Mouse (Mus musculus): Measurements from ENCODE around the gene Cd52. TPM values are rescaled to one million over a fixed set of nuclear protein-coding genes. Genes with fewer than 3 reads are reported as not detected.

The Cd52 gene
- polyA plus RNA-seq, 2 experiments: 9.0 to 15.5 TPM

GRCm38 (mm10) chr4:134127121-134127455 is 32.2 kb upstream of the Cd52 start:
- H3K4me3 ChIP-seq (replicated peaks; ENCODE audit: low read length): peak overlapping the region; percentile 87; the same call in 1 of the 2 replicates
- no peak for ATAC-seq (ENCODE audit: low FRiP score, low read depth)
- peaks cover 22% of the 10 kb centered on the region for H3K4me1 ChIP-seq (ENCODE audit: control insufficient read depth, insufficient read depth, low read length)

DNA sequence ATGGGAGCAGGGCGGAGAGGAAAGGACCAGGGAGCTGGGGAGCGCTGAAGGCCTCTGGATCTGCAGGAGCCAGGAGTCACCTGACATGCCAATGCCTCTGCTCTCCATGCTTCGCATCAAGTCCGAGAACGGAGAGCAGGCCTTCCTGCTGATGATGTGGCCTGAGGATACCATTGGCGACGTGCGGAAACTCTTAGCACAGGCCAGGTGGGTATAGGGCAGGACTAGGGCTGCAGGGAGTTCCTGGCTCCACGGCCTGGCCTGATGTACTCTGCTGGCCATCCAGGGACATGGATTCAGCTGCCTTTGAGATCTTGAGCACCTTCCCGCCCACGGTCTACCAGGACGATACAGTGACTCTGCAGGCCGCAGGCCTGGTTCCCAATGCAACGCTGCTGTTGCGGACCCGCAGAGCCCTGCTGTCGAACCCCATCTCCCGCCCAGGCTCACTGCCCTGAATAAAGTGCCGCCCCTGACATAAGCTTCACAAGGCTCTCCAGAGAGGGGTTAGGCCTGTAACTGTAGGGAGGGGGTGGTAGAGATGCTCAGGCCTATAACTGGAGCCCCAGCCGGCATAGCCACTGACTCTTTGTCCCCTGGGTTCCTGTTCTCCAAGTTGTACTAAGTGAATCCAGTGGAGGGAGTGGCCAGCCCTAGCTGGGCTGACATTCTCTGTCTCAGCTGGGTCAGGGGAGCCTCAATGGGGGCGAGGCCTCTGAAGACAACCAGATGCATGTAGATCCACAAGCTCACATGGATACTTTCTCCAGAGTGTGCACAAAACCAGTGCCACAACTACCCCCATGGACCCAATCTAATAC is 31.6 kb upstream of the Cd52 start:
- no peak for DNase-seq (ENCODE audit: low spot score)
- H3K4me1 ChIP-seq (ENCODE audit: control insufficient read depth, insufficient read depth, low read length): peaks cover 22% of the 10 kb centered on the region
- H3K27me3 ChIP-seq (ENCODE audit: control insufficient read depth, insufficient read depth, low read length): no peaks in the 10 kb centered on the region
- WGBS: 85% methylated on average over 20 of the region's 21 CpGs
- H3K9ac ChIP-seq (ENCODE audit: low read depth, low read length, severe bottlenecking): peak overlapping the region; percentile 21; the same call in 1 of the 2 replicates
- H3K4me3 ChIP-seq (replicated peaks; ENCODE audit: low read length): no peak overlapping the region
- no peak overlapping the region for H3K27ac ChIP-seq (replicated peaks; ENCODE audit: low read depth, low read length)
- no peak overlapping the region for H3K4me2 ChIP-seq (replicated peaks; ENCODE audit: low read depth, low read length, severe bottlenecking)
- ATAC-seq (ENCODE audit: low FRiP score, low read depth): no peak
- H3K9me3 ChIP-seq (ENCODE audit: control insufficient read depth, low read length): no peaks in the 10 kb centered on the region
- H3K36me3 ChIP-seq (ENCODE audit: control insufficient read depth, insufficient read depth, low read length): peaks cover 17% of the 10 kb centered on the region
- TF ChIP-seq POLR2A (IDR thresholded peaks at IDR 0.05; ENCODE audit: borderline replicate concordance, extremely low read depth, insufficient read depth, insufficient read length): no peak

More at GRCm38 (mm10) chr4:134127121-134127455, 32.2 kb upstream of the Cd52 start:
- Histone ChIP-seq H3K9ac (ENCODE audit: low read depth, low read length, severe bottlenecking) (peak overlapping the region; percentile 81; the same call in 1 of the 2 replicates), H3K27me3 (ENCODE audit: control insufficient read depth, insufficient read depth, low read length) (no peaks in the 10 kb centered on the region), H3K27ac (replicated peaks; ENCODE audit: low read depth, low read length) (no peak overlapping the region), H3K36me3 (ENCODE audit: control insufficient read depth, insufficient read depth, low read length) (peaks cover 19% of the 10 kb centered on the region), H3K9me3 (ENCODE audit: control insufficient read depth, low read length) (no peaks in the 10 kb centered on the region), H3K4me2 (replicated peaks; ENCODE audit: low read depth, low read length, severe bottlenecking) (peak overlapping the region; percentile 80)
- 76% methylated on average over 7 of the region's 7 CpGs for WGBS
- DNase-seq (ENCODE audit: low spot score): no peak
- TF ChIP-seq POLR2A (IDR thresholded peaks at IDR 0.05; ENCODE audit: borderline replicate concordance, extremely low read depth, insufficient read depth, insufficient read length): no peak

- DNase-seq (ENCODE audit: low spot score) (no peak), ATAC-seq (ENCODE audit: low FRiP score, low read depth) (no peak)
- H3K27me3 ChIP-seq (ENCODE audit: control insufficient read depth, insufficient read depth, low read length): no peaks in the 10 kb centered on the region
- peaks cover 8% of the 10 kb centered on the region; the same call in 1 of the 2 replicates for H3K36me3 ChIP-seq (ENCODE audit: control insufficient read depth, insufficient read depth, low read length)
- no peak for TF ChIP-seq POLR2A (IDR thresholded peaks at IDR 0.05; ENCODE audit: borderline replicate concordance, extremely low read depth, insufficient read depth, insufficient read length)
- H3K9ac ChIP-seq (ENCODE audit: low read depth, low read length, severe bottlenecking): no peak overlapping the region
- H3K9me3 ChIP-seq (ENCODE audit: control insufficient read depth, low read length): no peaks in the 10 kb centered on the region
- no peak overlapping the region for H3K4me2 ChIP-seq (replicated peaks; ENCODE audit: low read depth, low read length, severe bottlenecking)
- WGBS: 87% methylated on average over 15 of the region's 15 CpGs
- no peak overlapping the region for H3K4me3 ChIP-seq (replicated peaks; ENCODE audit: low read length)
- H3K27ac ChIP-seq (replicated peaks; ENCODE audit: low read depth, low read length): no peak overlapping the region
- H3K4me1 ChIP-seq (ENCODE audit: control insufficient read depth, insufficient read depth, low read length): peaks cover 22% of the 10 kb centered on the region
These were observed 30.6 kb upstream of the Cd52 start for GRCm38 (mm10) chr4:134125383-134126060.

DNA sequence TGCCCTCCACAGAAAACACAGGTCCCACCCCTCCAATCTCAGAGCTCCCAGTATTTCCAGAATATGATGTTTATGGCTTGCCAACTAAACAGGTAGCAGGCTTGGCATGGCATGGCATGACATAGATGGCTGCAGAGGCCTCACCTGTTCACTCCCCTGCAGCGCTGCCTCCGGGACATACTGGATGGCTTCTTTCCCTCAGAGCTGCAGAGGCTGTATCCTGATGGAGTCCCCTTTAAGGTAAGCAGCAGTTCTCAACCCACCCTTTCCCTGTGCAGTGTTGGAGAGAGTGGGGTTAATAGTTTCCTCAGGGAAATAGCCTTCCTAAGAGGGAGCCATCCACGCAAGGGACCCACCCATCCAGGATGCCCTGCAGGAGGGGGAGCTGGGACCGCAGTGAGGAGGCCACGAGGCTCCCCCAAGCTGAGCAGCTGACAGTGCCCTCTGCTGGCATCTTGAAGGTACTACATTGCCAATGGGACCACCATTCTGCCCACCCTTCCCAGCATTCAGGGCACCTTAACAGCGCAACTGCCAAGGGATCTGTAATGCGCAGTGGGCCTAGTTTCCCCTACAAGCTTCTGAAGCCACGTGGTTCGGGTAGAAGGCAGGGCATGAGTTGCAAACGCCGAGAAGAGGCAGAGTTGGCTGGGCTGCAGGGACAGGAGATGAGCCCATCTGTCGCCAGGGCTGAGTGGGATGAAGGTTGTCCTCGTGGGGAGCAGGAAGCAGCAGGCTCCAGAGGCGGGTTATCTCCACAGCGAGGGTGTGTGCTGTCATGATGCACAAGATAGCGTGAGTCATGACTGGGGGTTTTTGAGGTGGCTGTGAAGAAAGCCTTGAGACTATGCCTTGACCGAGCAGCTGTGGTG is 29.0 kb upstream of the Cd52 start:
- no peak overlapping the region for H3K27ac ChIP-seq (replicated peaks; ENCODE audit: low read depth, low read length)
- no peak for TF ChIP-seq POLR2A (IDR thresholded peaks at IDR 0.05; ENCODE audit: borderline replicate concordance, extremely low read depth, insufficient read depth, insufficient read length)
- peaks cover 15% of the 10 kb centered on the region for H3K4me1 ChIP-seq (ENCODE audit: control insufficient read depth, insufficient read depth, low read length)
- ATAC-seq (ENCODE audit: low FRiP score, low read depth) (no peak), DNase-seq (ENCODE audit: low spot score) (peak; percentile 61)
- no peaks in the 10 kb centered on the region for H3K27me3 ChIP-seq (ENCODE audit: control insufficient read depth, insufficient read depth, low read length)
- 0 out of 2 replicates have a peak, but pooled peaks cover 8% of the 10 kb centered on the region for H3K36me3 ChIP-seq (ENCODE audit: control insufficient read depth, insufficient read depth, low read length)
- H3K4me3 ChIP-seq (replicated peaks; ENCODE audit: low read length): no peak overlapping the region
- H3K9me3 ChIP-seq (ENCODE audit: control insufficient read depth, low read length): no peaks in the 10 kb centered on the region
- H3K9ac ChIP-seq (ENCODE audit: low read depth, low read length, severe bottlenecking): no peak overlapping the region
- H3K4me2 ChIP-seq (replicated peaks; ENCODE audit: low read depth, low read length, severe bottlenecking): no peak overlapping the region
- 26% methylated on average over 16 of the region's 17 CpGs for WGBS

DNA sequence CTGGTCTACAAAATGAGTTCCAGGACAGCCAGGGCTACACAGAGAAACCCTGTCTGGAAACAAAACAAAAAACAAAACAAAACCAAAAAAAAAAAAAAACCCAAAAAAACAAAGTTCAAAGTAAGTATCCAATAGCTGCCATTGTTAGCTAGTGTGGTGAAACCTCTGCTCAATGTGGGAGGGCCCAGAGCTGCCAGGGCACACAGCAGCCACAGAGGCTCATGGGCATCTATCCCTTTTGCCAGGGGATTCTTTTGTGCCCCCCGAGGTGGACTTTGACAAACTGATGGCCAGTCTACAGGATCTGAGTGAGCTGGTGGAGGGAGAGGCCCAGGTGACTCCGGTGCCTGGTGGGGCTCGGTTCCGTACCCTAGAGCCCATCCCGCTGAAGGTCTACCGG is 28.3 kb upstream of the Cd52 start:
- peaks cover 15% of the 10 kb centered on the region for H3K4me1 ChIP-seq (ENCODE audit: control insufficient read depth, insufficient read depth, low read length)

More for the DNA sequence above, 28.3 kb upstream of the Cd52 start:
- no peaks in the 10 kb centered on the region for H3K27me3 ChIP-seq (ENCODE audit: control insufficient read depth, insufficient read depth, low read length)
- no peak overlapping the region for H3K4me3 ChIP-seq (replicated peaks; ENCODE audit: low read length)
- 0 out of 2 replicates have a peak, but pooled peaks cover 8% of the 10 kb centered on the region for H3K36me3 ChIP-seq (ENCODE audit: control insufficient read depth, insufficient read depth, low read length)
- ATAC-seq (ENCODE audit: low FRiP score, low read depth) (no peak), DNase-seq (ENCODE audit: low spot score) (no peak)
- no peak overlapping the region for H3K27ac ChIP-seq (replicated peaks; ENCODE audit: low read depth, low read length)
- H3K4me2 ChIP-seq (replicated peaks; ENCODE audit: low read depth, low read length, severe bottlenecking): no peak overlapping the region
- TF ChIP-seq POLR2A (IDR thresholded peaks at IDR 0.05; ENCODE audit: borderline replicate concordance, extremely low read depth, insufficient read depth, insufficient read length): no peak
- H3K9me3 ChIP-seq (ENCODE audit: control insufficient read depth, low read length): no peaks in the 10 kb centered on the region
- WGBS: 95% methylated on average over 6 of the region's 6 CpGs
- H3K9ac ChIP-seq (ENCODE audit: low read depth, low read length, severe bottlenecking): no peak overlapping the region
